Mouse (Mus musculus): Measurements from ENCODE around the gene Dcaf1.

Gene Dcaf1

DNA sequence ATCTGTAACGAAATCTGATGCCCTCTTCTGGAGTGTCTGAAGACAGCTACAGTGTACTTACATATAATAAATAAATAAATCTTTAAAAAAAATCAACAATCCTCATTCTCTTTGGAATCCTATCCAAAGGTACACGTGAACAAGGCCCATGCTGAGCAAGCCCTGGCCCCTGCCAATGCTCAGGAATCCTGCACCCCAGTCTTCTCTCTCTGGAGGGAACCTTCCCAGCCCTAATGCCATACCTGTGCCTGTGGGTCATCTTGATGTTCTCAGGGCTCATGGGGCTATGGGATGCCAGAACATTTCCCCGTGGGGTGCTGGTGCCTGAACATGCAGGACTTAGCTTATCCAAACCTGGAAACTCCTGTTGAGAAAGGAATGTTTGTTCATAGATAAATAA, 86.5 kb downstream of the Dcaf1 start:
- no peak for DNase-seq (ENCODE audit: low spot score)

GRCm38 (mm10) chr9:106908715-106909114, 87.0 kb downstream of the Dcaf1 start:
- DNase-seq (ENCODE audit: low spot score) = no peak

GRCm38 (mm10) chr9:106911624-106912023, 90.0 kb downstream of the Dcaf1 start:
- DNase-seq (ENCODE audit: low spot score) = no peak

DNA sequence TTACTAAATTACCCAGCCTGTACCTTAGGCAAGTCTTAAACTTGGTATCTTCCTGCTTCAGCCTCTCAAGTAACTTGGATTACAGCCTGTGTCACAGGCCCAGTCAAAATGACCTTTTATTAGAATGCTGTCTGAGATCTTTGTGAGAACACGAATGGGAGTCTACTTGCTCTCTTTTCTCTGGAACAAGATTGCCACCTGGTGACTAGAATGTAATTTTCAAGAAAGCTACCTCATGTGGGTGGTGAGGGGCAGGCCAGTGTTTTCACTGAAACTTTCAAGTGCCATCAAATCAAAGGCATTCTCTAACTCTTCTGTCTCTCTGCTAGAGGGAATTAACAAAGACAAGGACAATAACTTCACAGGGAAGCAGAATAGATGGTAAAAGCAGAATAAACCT, 92.1 kb downstream of the Dcaf1 start:
- DNase-seq (ENCODE audit: low spot score) = no peak

DNA sequence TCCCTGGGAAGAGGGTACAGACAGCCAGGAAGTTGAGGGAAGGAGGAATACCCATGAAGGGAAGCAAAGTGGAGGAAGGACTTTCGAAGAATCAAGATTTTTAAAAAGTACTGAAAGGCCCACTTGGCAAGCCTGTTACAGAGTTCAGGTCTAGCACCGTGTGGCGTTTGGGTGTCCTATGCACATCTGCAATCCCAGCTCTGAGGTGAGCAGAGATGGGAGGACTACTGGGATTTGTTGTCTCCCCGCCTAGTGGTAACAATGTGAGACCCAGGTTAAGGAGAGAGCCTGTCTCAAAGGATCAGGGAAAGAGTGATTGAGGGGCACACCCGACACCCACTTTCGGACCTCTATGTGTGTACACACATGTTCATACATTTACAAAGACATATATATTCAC, 93.2 kb downstream of the Dcaf1 start:
- no peak for DNase-seq (ENCODE audit: low spot score)
